Mouse (Mus musculus): Measurements from ENCODE around the gene Pkp1.
A peak's percentile ranks its signal among the peaks of the same experiment; 100 is the strongest.

Pkp1 gene

DNA sequence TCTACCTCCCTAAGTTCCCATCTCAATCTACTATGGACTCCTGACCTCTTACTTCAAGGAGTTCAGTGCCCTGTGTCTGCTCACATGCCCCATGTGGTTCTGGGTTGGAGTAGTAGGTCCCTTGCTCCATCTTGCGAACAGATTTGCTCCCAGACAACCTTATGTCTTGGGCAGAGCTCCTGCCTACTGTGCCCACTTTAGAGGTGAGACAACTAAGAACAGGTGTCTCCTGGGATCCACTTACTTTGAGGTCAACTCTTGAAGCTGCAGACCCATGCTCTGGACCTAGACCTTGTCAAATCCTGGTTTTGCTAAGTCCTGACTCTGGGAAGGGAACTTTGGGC is 63.7 kb downstream of the Pkp1 start:
- no peak for DNase-seq

DNA sequence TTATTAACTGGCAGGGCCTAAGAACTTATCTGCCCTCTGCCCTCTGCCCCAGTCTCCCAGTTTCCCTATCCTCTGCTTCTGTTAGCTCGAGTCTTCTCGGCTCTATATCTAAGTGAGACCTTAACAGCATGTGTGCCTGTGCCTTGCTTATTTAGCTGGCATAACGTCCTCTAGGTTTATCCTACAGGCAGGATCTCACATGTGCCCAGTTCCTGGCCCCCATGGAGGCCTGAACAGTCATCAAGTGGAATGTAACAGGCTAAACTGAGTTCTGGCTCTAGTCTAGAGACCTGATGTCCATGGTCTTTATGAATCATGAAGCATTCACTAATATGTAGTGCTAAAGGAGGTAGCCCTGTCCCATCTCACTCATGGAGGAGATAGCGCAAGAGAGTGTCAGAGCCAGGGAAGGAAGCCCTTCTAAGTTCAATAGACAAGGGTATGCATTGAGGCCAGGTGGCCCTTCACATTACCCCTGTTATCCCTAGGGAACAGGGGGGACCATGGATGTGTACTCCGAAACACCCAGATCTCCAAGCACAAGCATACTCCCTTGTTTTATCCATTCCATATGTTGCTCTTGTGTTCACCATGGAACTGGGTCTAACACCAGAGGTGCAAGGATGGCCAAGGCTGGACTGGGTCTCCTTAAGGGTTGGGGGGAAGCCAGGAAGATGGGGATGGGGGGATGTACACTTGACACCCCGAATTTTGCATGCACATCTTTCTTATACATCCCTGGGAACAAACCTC is 64.2 kb downstream of the Pkp1 start:
- no peak for DNase-seq

DNA sequence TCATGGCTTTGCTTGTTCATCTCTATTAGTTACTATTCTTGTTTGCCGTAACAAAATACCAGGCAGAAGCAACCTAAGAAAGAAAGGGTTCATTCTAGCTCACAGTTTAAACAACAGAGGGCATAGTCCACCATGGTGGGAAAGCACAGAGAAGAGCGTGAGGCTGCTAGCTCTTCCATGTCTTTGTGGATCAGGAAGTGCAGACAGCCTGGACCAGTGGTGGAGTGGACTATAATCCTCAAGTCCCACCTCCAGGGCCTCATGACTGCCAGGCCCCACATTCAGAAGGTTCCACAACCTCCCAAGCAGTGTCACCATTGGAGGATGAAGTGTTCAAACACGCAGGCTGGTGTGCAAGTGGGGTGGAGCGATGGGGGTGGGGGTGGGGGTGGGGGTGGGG is 65.8 kb downstream of the Pkp1 start:
- no peak for DNase-seq

DNA sequence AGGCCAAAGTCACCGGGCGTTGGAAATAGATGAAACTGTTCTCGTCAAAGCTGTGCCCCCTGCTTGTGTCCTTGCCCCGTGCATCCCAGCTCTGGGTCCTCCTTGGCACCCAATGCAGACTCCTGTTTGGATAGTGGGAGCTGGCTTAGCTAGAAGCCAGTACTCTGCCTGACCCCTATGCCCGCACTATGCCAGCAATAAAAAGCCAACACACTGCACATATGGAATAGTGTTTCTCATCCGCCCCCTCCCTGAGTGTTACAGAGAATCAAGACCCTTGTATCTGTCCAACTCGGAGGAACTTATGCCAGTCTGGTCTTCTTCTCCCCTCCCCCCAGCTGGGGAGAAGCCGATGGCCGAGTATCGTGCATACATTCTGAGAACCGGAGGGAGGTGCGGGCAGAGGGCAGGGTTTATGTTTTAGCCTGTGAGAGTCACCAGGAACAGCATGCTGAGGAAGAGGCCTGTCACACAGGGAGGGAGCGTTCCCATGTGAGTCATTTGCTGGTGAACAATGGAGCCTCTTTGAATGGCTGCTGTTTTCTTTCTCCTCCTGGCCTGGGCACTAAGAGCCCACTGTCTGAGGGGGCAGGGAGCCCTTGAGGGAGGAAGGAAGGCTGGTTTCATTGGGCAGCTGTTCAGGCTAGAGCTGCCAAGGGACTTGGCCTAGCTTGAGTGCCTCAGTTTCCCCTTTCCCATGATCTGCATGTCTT is 66.8 kb downstream of the Pkp1 start:
- DNase-seq = no peak

DNA sequence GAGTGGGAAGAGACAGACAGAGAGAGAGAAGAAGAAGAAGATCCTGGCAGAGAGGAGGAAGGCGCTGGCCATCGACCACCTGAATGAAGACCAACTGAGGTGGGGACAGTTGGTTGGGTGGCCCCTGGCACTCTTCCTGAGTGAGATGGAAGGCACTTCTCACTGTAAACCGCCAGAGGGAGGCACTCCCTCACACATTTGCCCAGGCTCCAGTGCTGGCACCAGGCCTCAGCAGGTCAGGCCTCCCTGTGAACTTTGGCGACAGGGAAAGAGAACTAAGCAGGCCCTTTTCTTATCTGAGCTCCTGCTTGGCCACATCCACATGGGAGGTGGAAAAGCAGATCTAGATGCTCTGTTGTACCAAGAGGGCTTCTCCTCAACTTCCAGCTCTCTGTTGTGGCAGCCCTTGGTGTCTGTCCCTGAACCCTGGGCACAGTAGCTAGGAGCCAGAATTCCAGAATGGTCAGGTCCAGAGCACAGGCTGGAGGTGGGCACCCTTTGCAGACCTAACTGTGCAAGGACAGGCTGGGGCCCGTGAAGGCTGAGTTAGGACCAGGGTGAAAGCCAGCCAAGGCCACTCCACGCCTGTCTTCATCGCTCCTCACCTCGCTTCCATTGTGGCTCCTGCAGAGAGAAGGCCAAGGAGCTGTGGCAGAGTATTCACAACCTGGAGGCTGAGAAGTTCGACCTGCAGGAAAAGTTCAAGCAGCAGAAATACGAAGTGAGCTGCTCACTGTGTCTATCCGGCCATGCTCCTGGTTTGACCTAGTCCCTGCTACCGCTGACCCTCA is 68.1 kb downstream of the Pkp1 start:
- DNase-seq = no peak

DNA sequence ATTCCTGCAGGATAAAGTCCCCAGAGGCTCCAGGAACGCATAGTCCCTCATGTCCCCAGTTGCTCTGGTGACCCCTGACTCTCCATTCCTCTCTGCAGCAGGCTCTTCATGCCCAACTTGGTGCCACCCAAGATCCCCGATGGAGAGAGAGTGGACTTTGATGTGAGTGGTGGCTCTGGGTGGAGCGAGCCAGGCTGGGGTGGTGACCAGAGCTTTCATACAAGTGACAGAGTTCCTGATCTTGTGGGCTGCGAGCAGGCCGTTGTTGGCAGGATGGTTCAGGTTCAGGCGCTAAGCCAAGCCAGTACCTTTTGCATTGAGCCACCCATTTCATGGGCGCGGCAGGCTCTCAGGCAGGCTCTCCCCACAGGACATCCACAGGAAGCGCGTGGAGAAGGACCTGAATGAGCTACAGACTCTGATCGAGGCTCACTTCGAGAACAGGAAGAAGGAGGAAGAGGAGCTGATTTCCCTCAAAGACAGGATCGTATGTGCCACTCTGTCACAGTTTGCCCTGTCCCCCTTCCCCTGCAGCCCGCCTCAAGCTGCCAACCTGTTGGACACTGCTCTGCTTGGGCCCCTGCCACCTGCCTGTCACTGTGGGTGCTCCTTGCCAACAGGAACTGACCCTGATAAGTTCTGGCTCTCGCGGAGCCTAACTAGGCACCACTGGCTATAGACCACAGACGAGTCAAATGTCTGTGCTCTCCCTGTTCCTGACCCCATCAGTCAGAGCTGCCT is 71.2 kb downstream of the Pkp1 start:
- no peak for DNase-seq

DNA sequence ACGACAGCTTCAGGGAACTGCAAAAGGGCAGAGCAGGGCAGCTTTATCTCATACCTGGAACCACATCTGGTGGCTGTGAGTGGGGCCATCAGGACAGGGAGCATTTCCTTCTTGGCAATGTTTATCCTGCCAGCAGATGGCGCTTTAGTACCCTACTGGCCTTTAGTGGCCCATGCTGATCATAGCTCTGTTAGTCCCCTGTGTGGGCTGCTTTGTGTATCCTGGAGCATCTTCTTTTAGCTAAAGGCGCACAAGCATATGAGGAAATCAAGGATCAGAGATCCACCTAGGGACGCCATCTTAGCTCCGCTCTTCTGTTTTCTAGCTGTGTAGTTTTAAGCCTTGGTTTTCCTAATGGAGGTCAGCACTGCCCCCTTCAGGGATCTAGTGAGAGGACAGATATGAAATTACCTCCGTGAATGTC is 71.9 kb downstream of the Pkp1 start:
- DNase-seq = peak in 1 of 2 experiments; percentile 10

DNA sequence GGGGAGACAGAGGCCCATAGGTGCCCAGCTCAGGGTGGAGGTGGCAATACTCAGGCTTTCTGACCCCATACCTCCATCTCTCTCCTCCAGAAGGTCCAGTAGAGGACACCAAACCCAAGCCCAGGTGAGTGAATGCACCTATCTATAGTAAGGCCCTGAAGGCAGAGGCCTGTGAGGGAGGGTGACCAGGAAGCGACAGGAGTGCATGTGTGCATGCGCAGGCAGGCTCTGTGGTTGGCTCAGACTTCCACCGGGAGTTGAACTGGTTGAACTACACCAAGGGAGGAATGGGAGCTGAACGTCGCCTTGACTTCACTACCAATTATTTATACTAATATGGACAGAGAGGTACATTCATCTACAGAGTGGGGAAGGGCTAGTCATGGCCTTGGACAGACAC is 72.4 kb downstream of the Pkp1 start:
- no peak for DNase-seq

DNA sequence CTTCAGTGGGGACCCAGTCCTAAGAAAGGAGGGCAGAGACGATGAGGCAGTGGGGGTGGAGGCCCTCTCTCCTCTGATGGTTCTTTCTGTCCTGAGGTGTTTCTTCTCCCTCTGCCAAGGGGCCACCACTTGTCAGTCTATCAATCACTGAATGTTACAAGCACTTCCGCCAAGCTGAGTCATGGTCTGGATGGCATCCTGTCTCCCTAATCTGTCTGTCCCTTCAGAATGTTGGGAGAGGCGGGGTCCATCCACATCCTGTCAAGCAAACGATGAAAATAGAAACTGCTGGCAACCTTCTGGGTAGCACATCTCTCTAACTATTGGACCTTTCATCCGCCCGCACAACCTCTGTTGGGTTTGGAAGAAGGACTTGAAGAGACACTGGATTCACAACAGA is 74.5 kb downstream of the Pkp1 start:
- no peak for DNase-seq

DNA sequence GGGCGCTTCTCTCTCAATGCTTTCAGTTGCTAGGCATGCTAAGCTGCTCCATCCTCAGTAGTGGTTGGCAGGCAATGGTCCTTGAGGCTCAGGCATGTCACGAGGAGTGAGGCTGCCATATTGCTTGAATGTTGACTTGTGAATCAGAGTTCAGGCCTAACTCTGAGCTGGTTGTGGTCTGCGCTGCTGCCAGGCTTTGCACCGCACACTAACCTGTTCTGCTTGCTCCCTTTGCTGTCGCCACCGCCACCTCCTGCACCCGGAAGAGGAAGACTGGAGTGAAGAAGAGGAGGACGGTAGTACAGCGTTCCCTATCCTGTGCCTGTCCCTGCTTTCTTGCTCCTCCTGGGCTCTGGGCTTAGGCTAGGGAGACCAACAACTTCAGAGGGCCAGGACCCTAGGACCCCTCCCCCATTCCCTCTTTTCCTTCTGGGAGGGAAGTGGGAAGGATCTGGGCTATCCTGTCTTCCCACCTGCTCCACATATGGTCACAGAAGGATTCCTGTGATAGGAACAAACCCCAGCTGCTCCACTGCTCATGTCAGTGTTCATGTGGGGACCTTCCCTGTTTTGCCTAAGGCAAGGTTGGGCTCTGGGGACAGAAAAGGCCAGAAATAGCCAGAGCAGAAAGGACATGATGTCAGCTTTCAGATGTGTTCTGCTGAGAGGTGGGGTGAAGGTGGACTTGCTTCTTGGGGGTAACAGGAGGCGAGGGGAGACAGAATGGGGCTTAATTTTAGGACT is 75.3 kb downstream of the Pkp1 start:
- no peak for DNase-seq

DNA sequence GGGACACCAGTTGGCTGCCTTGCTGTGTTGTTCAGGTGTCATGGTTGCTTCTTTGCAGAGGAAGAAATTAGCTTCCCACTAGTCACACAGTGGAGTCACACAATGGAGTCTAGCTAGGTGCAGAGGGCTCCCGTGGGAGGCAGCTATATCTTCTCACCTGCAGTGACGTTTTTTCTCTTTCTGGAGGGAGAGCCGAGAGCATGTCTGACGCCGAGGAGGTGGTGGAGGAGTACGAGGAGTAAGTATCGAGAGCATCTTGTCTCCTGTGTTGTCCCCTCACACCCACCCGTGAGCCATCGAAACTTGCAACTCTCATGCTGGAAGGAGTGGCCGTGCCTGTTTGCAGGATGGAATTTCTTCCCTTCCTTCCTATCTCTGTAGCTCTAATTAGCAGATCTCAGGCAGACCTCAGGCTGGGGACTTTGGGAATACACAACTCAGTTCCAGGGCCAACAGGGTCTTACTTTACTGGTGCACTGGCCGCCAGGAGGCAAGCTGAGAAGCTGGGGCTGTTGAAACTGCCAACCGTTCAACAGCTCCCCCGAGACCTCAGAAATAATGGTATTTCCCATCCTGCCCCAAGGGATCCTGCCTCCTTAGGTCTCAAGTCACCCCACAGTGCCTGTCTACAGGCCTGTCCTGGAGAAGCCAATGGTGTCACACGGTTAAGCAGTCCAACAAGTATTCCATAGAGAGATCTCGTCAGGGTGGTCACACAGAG is 78.2 kb downstream of the Pkp1 start:
- DNase-seq = no peak

DNA sequence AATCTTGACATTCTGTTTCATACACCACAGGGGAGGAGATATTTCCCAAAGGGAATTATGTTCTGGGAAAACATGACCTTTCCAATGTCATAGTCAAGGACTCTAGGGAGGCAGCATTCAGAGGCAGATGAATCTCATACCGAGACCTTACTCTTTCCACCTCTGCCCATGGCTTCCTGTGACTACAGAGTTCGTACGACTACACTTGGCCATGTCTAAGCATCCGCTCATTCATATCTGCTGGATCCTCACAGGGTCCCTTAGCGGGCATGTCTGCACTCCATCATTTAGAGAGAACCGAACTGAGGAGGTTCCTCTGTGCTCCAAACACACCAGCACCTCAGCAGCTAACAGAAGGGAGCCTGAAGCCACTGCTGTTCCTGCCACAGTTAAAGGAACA is 79.9 kb downstream of the Pkp1 start:
- no peak for DNase-seq

DNA sequence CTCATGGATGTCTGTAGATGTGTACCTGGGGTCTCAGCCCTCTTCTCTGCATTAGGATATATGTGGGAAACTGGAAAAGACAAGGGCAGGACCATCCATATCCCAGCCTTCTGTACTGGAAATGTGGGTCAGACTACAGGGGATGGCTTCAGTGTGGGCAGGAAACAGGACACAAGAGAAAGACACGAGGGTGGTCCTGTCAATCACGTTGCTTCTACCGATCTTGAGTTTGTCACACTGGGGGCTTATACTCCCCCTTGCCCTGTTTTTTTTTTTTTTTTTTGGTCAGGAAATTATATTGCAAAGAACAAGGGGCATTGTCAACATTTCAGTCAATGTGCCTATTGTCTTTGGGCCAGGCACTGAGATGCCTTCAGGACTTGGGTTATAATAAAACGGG is 80.4 kb downstream of the Pkp1 start:
- no peak for DNase-seq

DNA sequence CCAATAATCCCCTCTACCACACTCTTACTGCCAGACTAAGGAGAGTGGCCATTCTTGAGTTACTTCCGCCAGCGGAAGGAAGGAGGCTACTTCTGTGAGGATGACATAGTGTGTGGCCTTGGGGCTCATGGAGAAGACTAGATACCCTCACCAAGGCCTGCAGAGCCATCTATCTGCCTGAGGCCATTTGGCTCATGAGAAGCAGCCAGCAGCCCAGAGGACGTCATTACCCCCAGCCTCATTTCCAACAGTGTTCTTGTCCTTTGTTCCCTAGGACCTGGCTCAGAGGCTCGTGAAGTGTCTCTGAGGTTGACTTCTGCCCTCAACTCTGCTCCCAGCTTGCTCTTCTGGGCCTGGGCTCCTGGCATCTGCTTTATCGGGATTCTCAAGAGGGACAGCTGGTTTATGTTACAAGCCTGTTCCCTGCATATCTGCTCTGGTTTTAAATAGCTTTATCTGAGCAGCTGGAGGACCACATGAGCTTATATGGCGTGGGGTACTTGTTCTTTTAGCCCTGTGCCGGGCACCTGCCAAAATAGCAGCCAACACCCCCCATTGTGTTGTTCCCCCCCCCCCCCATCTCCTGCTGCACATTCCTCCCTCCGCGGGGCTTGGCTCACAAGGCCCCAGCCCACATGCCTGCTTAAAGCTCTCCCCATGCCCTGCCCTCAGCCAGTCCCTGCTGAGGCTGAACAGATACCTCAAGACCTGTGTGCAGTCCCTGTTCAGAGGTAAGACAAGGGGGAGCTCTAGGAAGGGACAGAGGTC is 83.1 kb downstream of the Pkp1 start, which contains the start of gene Tnnt2:
TSS of gene Tnnt2 (plus strand) at position 639 of the 768 bp plus-strand sequence.
- no peak for DNase-seq

DNA sequence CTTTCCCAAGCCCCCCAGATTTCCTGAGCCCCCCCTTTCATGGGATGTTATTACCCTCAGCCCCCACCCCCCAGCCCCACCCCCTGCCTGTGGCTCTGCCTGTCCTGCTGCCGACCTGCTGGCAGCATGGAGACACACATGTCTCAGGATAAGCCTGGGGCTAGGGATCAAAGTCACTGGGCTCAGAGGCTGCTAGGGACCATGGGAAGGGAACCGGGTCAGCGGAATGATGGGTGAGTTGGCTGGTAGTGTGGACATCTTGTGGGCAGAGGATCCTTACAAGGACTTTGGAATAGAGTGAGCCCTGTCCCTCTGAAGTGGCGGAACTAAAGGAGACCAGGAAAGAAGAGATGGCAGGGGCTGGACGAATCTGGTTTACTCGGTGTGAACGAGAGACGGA is 84.0 kb downstream of the Pkp1 start:
- DNase-seq = no peak

DNA sequence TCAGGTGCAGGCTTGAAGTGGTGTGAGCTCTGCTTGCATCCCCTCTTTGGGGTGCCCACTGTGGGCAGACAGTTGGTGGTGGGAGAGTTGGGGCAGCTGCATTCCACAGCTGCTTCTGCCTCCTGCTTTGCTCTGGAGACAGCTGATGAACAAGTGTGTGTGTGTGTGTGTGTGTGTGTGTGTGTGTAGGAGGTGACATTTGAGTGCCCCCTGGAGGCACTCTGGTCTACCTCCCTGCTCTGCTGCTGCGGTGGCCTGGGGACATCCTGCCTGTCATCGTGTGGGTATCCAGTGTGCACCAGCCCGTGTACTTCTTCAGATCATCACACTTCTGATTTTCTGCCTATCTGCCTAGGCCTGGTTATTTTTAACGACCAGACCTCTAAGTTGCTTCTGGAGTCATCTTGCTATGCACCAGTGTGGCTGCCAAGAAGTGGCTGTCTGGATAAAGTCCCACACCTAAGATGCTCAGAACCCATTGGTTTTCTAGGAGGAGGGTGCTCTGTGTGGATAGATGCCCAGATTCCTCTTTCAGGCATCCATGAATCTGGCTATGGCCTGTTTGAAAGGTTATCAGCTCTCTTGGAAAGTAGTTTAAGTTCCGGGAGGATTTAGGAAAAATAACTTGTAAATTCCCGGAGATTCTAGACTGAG is 84.7 kb downstream of the Pkp1 start:
- no peak for DNase-seq

DNA sequence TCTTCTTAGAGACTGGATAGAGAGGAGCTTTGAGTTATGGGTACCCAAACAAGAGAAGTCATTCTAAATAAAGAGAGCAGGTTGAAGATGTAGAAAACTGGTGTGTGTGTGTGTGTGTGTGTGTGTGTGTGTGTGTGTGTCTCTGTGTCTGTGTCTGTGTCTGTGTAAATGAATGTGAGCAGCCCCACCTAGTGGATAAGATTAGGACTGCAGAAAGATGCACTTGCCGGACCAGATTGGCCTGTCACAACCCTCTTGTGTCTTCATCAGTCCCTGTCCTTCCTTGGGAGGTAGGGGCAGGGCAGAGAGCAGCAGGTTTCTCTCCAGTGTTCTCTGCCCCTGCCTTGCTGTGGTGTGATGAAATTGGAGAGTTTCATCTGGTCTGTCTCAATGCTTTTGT is 90.1 kb downstream of the Pkp1 start:
- peak in 1 of 2 experiments; percentile 11 for DNase-seq

DNA sequence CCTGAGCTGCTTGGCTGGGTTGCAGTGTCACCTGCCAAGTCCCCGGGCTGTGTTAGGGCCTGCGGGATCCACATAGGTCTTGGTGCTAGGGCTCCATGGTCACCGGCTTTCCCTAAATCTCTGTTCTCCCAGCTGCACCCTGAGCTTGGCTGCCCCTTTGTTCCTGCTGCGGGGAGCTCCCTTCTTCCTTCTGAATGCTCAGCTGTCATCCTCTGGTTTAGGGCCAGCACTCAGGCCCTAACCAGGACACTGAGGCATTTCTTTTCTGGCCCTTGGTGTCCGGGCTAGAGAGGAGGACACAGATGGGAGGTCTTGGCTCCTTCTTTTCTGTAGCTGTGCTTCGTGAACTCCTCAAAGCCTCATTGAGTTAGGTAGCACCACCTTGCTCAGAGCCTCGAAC is 97.2 kb downstream of the Pkp1 start:
- no peak for DNase-seq

Measured in cerebellum, postnatal 36 days (tissue).